Mouse (Mus musculus): ENCODE data around the gene Nrip1.

The Nrip1 gene

GRCm38 (mm10) chr16:76315642-76316041, 58.0 kb downstream of the Nrip1 start:
- CTCF ChIA-PET = interaction anchor here (0.7 kb wide), 1 partner anchor 17 kb away, joined by 4 read pairs; no protein-coding TSS in a partner anchor

- CTCF ChIA-PET = no interaction called here
Observed at GRCm38 (mm10) chr16:76314013-76314950, 59.3 kb downstream of the Nrip1 start.

GRCm38 (mm10) chr16:76312887-76313420, 60.7 kb downstream of the Nrip1 start:
- CTCF ChIA-PET = no interaction called here

- CTCF ChIA-PET = interaction anchor here (0.7 kb wide), 1 partner anchor 112 kb away, joined by 5 read pairs; no protein-coding TSS in a partner anchor
Observed at GRCm38 (mm10) chr16:76310791-76311190, 62.8 kb downstream of the Nrip1 start.

GRCm38 (mm10) chr16:76310286-76310685, 63.3 kb downstream of the Nrip1 start:
- CTCF ChIA-PET = interaction anchor here (0.7 kb wide), 1 partner anchor 112 kb away, joined by 5 read pairs; no protein-coding TSS in a partner anchor

- CTCF ChIA-PET = no interaction called here
Observed at GRCm38 (mm10) chr16:76309280-76309679, 64.3 kb downstream of the Nrip1 start.

GRCm38 (mm10) chr16:76307039-76307438, 66.6 kb downstream of the Nrip1 start:
- CTCF ChIA-PET = no interaction called here

- CTCF ChIA-PET = no interaction called here
Observed at GRCm38 (mm10) chr16:76306446-76306845, 67.2 kb downstream of the Nrip1 start.

- CTCF ChIA-PET = no interaction called here
Observed at GRCm38 (mm10) chr16:76303436-76303835, 70.2 kb downstream of the Nrip1 start.

GRCm38 (mm10) chr16:76301728-76302050, 71.9 kb downstream of the Nrip1 start:
- CTCF ChIA-PET = no interaction called here

- CTCF ChIA-PET = no interaction called here
Observed at GRCm38 (mm10) chr16:76301037-76301727, 72.4 kb downstream of the Nrip1 start.

GRCm38 (mm10) chr16:76300452-76300851, 73.2 kb downstream of the Nrip1 start:
- CTCF ChIA-PET = no interaction called here

- CTCF ChIA-PET = no interaction called here
Observed at GRCm38 (mm10) chr16:76299511-76299910, 74.1 kb downstream of the Nrip1 start.

- CTCF ChIA-PET = no interaction called here
Observed at GRCm38 (mm10) chr16:76295322-76295721, 78.3 kb downstream of the Nrip1 start.

- CTCF ChIA-PET = no interaction called here
Observed at GRCm38 (mm10) chr16:76294550-76294949, 79.1 kb downstream of the Nrip1 start.

- CTCF ChIA-PET = no interaction called here
Observed at GRCm38 (mm10) chr16:76293765-76294463, 79.7 kb downstream of the Nrip1 start.

GRCm38 (mm10) chr16:76293176-76293575, 80.5 kb downstream of the Nrip1 start:
- CTCF ChIA-PET = no interaction called here

GRCm38 (mm10) chr16:76292656-76293055, 81.0 kb downstream of the Nrip1 start:
- CTCF ChIA-PET = no interaction called here

- CTCF ChIA-PET = no interaction called here
Observed at GRCm38 (mm10) chr16:76291366-76291765, 82.3 kb downstream of the Nrip1 start.

- CTCF ChIA-PET = no interaction called here
Observed at GRCm38 (mm10) chr16:76289495-76289894, 84.1 kb downstream of the Nrip1 start.

- CTCF ChIA-PET = interaction anchor here (0.8 kb wide), 1 partner anchor 404 kb away, joined by 3 read pairs; no protein-coding TSS in a partner anchor
Observed at GRCm38 (mm10) chr16:76283796-76284195, 89.8 kb downstream of the Nrip1 start.

GRCm38 (mm10) chr16:76281850-76282249, 91.8 kb downstream of the Nrip1 start:
- CTCF ChIA-PET = no interaction called here
